8 mouse cellular contexts compared by ENCODE assay signal in genomic region chr17:31060196-31060587, GRCm38 (mm10). TPM values are rescaled to one million over a fixed set of nuclear protein-coding genes. Genes with fewer than 3 reads are reported as not detected.
A peak's percentile ranks its signal among the peaks of the same experiment; 100 is the strongest.
DNase-seq lines count a peak whose midpoint lies in the region; ATAC-seq and TF ChIP-seq lines count a peak whose summit lies in the region.
"Had no signal": no experiment of that assay in that cellular context is flagged by ENCODE, and none has a peak within 500 bp of the region (broad histone marks: within the 10 kb centered on the region; RNA-seq: fewer than 3 reads in every experiment).

No protein-coding gene starts in this region.

- H3K4me1 ChIP-seq in hindbrain, embryonic 13.5 days (replicated peaks): peaks cover 38% of the 10 kb centered on the region
- H3K4me1 ChIP-seq in hindbrain, embryonic 16.5 days (ENCODE audit: control insufficient read depth, insufficient read depth, low read depth, low read length): peaks cover 20% of the 10 kb centered on the region
- peaks cover 39% of the 10 kb centered on the region for H3K4me1 ChIP-seq in thymus, adult 2 months (replicated peaks; ENCODE audit: control insufficient read depth, insufficient read depth, low read length)
- peaks cover 53% of the 10 kb centered on the region for H3K4me1 ChIP-seq in liver, embryonic 15.5 days (replicated peaks)

- TF ChIP-seq POLR2A in thymus, adult 2 months (IDR thresholded peaks at IDR 0.05; ENCODE audit: control insufficient read depth, extremely low read depth, insufficient read depth, low read length, poor library complexity): no peak

- no peak overlapping the region; the same call in 1 of the 2 replicates for H3K4me3 ChIP-seq in hindbrain, embryonic 13.5 days
- no peak overlapping the region for H3K4me3 ChIP-seq in hindbrain, embryonic 16.5 days (ENCODE audit: low read length)
- H3K4me3 ChIP-seq in thymus, adult 2 months (ENCODE audit: control insufficient read depth, insufficient read depth, low read length): peak overlapping the region; percentile 20
- no peak overlapping the region for H3K4me3 ChIP-seq in liver, embryonic 15.5 days (replicated peaks)

- WGBS in hindbrain, embryonic 13.5 days: 78% methylated on average over 4 of the region's 4 CpGs
- WGBS in hindbrain, embryonic 16.5 days: 86% methylated on average over 4 of the region's 4 CpGs
- 38% methylated on average over 4 of the region's 4 CpGs for WGBS in thymus, adult 2 months
- 42% methylated on average over 4 of the region's 4 CpGs for WGBS in liver, embryonic 15.5 days (ENCODE audit: insufficient replicate concordance)

- no peak for DNase-seq in thymus, adult 2 months
- DNase-seq in thymus, postnatal 10 days (ENCODE audit: low spot score in 2 of 2): no peak
- no peak for DNase-seq in ovary, postnatal 14 days (ENCODE audit: low spot score)
- DNase-seq in urinary bladder, postnatal 4 days (ENCODE audit: low spot score in 2 of 2): no peak
- DNase-seq: adrenal gland, postnatal 25 days had no signal

- H3K9ac ChIP-seq in hindbrain, embryonic 13.5 days: peak overlapping the region; percentile 35
- no peak overlapping the region for H3K9ac ChIP-seq in hindbrain, embryonic 16.5 days (ENCODE audit: low read depth, low read length)
- H3K9ac ChIP-seq in liver, embryonic 15.5 days: no peak overlapping the region

- no peak overlapping the region for H3K27ac ChIP-seq in hindbrain, embryonic 13.5 days
- H3K27ac ChIP-seq in hindbrain, embryonic 16.5 days (ENCODE audit: low read depth, low read length): no peak overlapping the region
- H3K27ac ChIP-seq in thymus, adult 2 months (ENCODE audit: control insufficient read depth, insufficient read depth, low read length): peak overlapping the region; percentile 88
- 0 out of 2 replicates have a peak overlapping the region, but pooled peaks have one; percentile 57 for H3K27ac ChIP-seq in liver, embryonic 15.5 days (replicated peaks)

- TF ChIP-seq CTCF in thymus, adult 2 months (IDR thresholded peaks at IDR 0.05; ENCODE audit: borderline replicate concordance, control insufficient read depth, extremely low read depth, insufficient read depth, low read length, poor library complexity): no peak

- no peaks in the 10 kb centered on the region for H3K9me3 ChIP-seq in hindbrain, embryonic 13.5 days
- no peaks in the 10 kb centered on the region for H3K9me3 ChIP-seq in hindbrain, embryonic 16.5 days (ENCODE audit: control insufficient read depth, low read length)
- H3K9me3 ChIP-seq in liver, embryonic 15.5 days (replicated peaks): no peaks in the 10 kb centered on the region

- peak overlapping the region; percentile 86; the same call in 1 of the 2 replicates for H3K4me2 ChIP-seq in hindbrain, embryonic 13.5 days
- no peak overlapping the region for H3K4me2 ChIP-seq in hindbrain, embryonic 16.5 days (ENCODE audit: low read length)
- H3K4me2 ChIP-seq in liver, embryonic 15.5 days: peak overlapping the region; percentile 46

- H3K36me3 ChIP-seq in hindbrain, embryonic 13.5 days: peaks cover 9% of the 10 kb centered on the region
- 0 out of 2 replicates have a peak, but pooled peaks cover 3% of the 10 kb centered on the region for H3K36me3 ChIP-seq in hindbrain, embryonic 16.5 days (ENCODE audit: control insufficient read depth, insufficient read depth, low read length)
- peaks cover 6% of the 10 kb centered on the region for H3K36me3 ChIP-seq in thymus, adult 2 months (ENCODE audit: control insufficient read depth, insufficient read depth, low read length)
- H3K36me3 ChIP-seq in liver, embryonic 15.5 days (replicated peaks): no peaks in the 10 kb centered on the region

- ATAC-seq in hindbrain, embryonic 13.5 days (ENCODE audit: low FRiP score): no peak
- no peak for ATAC-seq in hindbrain, embryonic 16.5 days
- ATAC-seq in liver, embryonic 15.5 days (ENCODE audit: insufficient read depth): no peak

- 0 out of 2 replicates have a peak, but pooled peaks cover 7% of the 10 kb centered on the region for H3K27me3 ChIP-seq in hindbrain, embryonic 13.5 days
- H3K27me3 ChIP-seq in hindbrain, embryonic 16.5 days (replicated peaks; ENCODE audit: control insufficient read depth, insufficient read depth, low read length): no peaks in the 10 kb centered on the region
- H3K27me3 ChIP-seq in thymus, adult 2 months (ENCODE audit: control insufficient read depth, insufficient read depth, low read length): no peaks in the 10 kb centered on the region
- peaks cover 63% of the 10 kb centered on the region for H3K27me3 ChIP-seq in liver, embryonic 15.5 days

RNA-seq across cellular contexts. Expression of gene Abcg1, which starts 2.7 kb away (rescaled TPM):
- polyA plus RNA-seq in hindbrain, embryonic 13.5 days (2015; fragmentation: Nextera tagmentation; extraction: Ambion mirVana): 19.3 and 21.5 TPM in 2 replicates
- polyA plus RNA-seq in hindbrain, embryonic 16.5 days (2015; fragmentation: Nextera tagmentation; extraction: Ambion mirVana): 20.2 and 20.9 TPM in 2 replicates
- polyA plus RNA-seq in thymus, adult 2 months (2012; rRNA removed): 103 and 107 TPM in 2 replicates
- 9.3 and 10.2 TPM in 2 replicates for polyA plus RNA-seq in liver, embryonic 15.5 days (2015; fragmentation: Nextera tagmentation; extraction: Ambion mirVana)

Comparison
In these comparisons a context has a peak if more than half of its experiments do, and no peak if none do; other contexts are left out.
1. H3K27ac ChIP-seq: peak in thymus, adult 2 months (single experiment) and liver, embryonic 15.5 days (single experiment); none in hindbrain, embryonic 13.5 days (single experiment) and hindbrain, embryonic 16.5 days (single experiment).